Mouse (Mus musculus) spleen, postnatal 14 days (tissue): ENCODE data around the gene Pnkd.
"Not testable (repeated sequence)": the region's sequence is repeated elsewhere in the genome, so short reads cannot be mapped to it uniquely, and the experiment has no call there.

Experiments
- DNase-seq, 2 experiments: peaks; one replicate each; pipeline ENCODE4 v3.0.0; 2021 to 2022; ENCODE audit warnings: low spot score in 2 of 2

Gene Pnkd

GRCm38 (mm10) chr1:74388398-74388920, 103.7 kb downstream of the Pnkd start:
- DNase-seq, result no peak

GRCm38 (mm10) chr1:74389831-74390286, 105.1 kb downstream of the Pnkd start:
- DNase-seq, result peak; percentile 37 to 47

GRCm38 (mm10) chr1:74390287-74390906, 105.7 kb downstream of the Pnkd start:
- DNase-seq, result peak; percentile 59 to 75

GRCm38 (mm10) chr1:74390924-74391748, 106.4 kb downstream of the Pnkd start, which contains the start of gene Ctdsp1:
Ctdsp1 (plus strand) TSS chr1:74391509.
- peak; percentile 86 to 94 for DNase-seq

- DNase-seq, result peak; percentile 65 to 68
These were observed 107.2 kb downstream of the Pnkd start for GRCm38 (mm10) chr1:74391844-74392441.

GRCm38 (mm10) chr1:74392446-74392994, 107.8 kb downstream of the Pnkd start:
- no peak for DNase-seq

GRCm38 (mm10) chr1:74393010-74393409, 108.3 kb downstream of the Pnkd start:
- no peak for DNase-seq

GRCm38 (mm10) chr1:74393697-74394096, 109.0 kb downstream of the Pnkd start:
- DNase-seq, result no peak

GRCm38 (mm10) chr1:74394311-74394710, 109.6 kb downstream of the Pnkd start:
- no peak for DNase-seq

- DNase-seq, result no peak
These were observed 110.1 kb downstream of the Pnkd start for GRCm38 (mm10) chr1:74394858-74395257.

GRCm38 (mm10) chr1:74395290-74395689, 110.6 kb downstream of the Pnkd start:
- no peak for DNase-seq

- not testable (repeated sequence) for DNase-seq
These were observed 111.9 kb downstream of the Pnkd start for GRCm38 (mm10) chr1:74396456-74397222.

GRCm38 (mm10) chr1:74397268-74397918, 112.7 kb downstream of the Pnkd start:
- DNase-seq, result peak; percentile 95 to 97

- peak; percentile 60 to 82 for DNase-seq
These were observed 113.3 kb downstream of the Pnkd start for GRCm38 (mm10) chr1:74397919-74398451.

GRCm38 (mm10) chr1:74400531-74400930, 115.8 kb downstream of the Pnkd start:
- DNase-seq, result no peak

GRCm38 (mm10) chr1:74401015-74401702, 116.4 kb downstream of the Pnkd start:
- no peak for DNase-seq
